Mouse (Mus musculus) lung, postnatal 0 days (tissue): ENCODE results near the gene Wnt1. TPM values are rescaled to one million over a fixed set of nuclear protein-coding genes. Genes with fewer than 3 reads are reported as not detected.
"Not testable (repeated sequence)": the region's sequence is repeated elsewhere in the genome, so short reads cannot be mapped to it uniquely, and the experiment has no call there.

Experiments
- ATAC-seq: fragments of 200-750 bp; cut with Nextera tagmentation; 2 replicates; pipeline ENCODE4 v1.8.0; 2017; ENCODE audit warnings: moderate library complexity
- DNase-seq: peaks from one replicate; pipeline ENCODE4 v3.0.0-alpha.2; 2016; ENCODE audit warnings: low spot score
- H3K27ac ChIP-seq: fragments of 300-500 bp; sonication (generic); 2 replicates; pipeline ENCODE4 v1.5.1; 2014; ENCODE audit warnings: antibody characterized with exemption, mild to moderate bottlenecking, low read length, mixed read lengths
- H3K27me3 ChIP-seq: fragments of 300-500 bp; sonication (generic); replicated peaks from 2 replicates; pipeline ENCODE4 v1.6.1; 2014; ENCODE audit warnings: low read length, mixed read lengths; ENCODE audit not compliant: insufficient read depth
- H3K36me3 ChIP-seq: fragments of 300-500 bp; sonication (generic); 2 replicates; pipeline ENCODE4 v1.6.1; 2014; ENCODE audit warnings: low read length, mixed read lengths; ENCODE audit not compliant: insufficient read depth
- H3K4me1 ChIP-seq: fragments of 300-500 bp; sonication (generic); 2 replicates; pipeline ENCODE4 v1.6.1; 2014; ENCODE audit warnings: antibody characterized with exemption, low read depth, low read length, mixed read lengths; ENCODE audit not compliant: insufficient read depth
- H3K4me2 ChIP-seq: fragments of 300-500 bp; sonication (generic); replicated peaks from 2 replicates; pipeline ENCODE4 v1.6.1; 2014; ENCODE audit warnings: low read depth, mild to moderate bottlenecking, low read length, moderate library complexity, mixed read lengths
- H3K4me3 ChIP-seq: fragments of 300-500 bp; sonication (generic); 2 replicates; pipeline ENCODE4 v1.5.1; 2014; ENCODE audit warnings: low read depth, low read length
- H3K9ac ChIP-seq: fragments of 300-500 bp; sonication (generic); replicated peaks from 2 replicates; pipeline ENCODE4 v1.6.1; 2014; ENCODE audit warnings: low read depth, mild to moderate bottlenecking
- H3K9me3 ChIP-seq: fragments of 300-500 bp; sonication (generic); 2 replicates; pipeline ENCODE4 v1.6.1; 2016; ENCODE audit warnings: low read length, mixed read lengths
- CTCF ChIP-seq: IDR thresholded peaks from 2 replicates; pipeline ENCODE4 v1.5.1; 2016; ENCODE audit warnings: antibody characterized with exemption, mild to moderate bottlenecking
- EP300 ChIP-seq: IDR thresholded peaks from 2 replicates; pipeline ENCODE4 v1.6.1; 2016; ENCODE audit warnings: antibody characterized with exemption, mild to moderate bottlenecking, control low read depth
- WGBS: fragments of 180-500 bp; shearing (Covaris S2); extraction: QIAGEN DNeasy Blood & Tissue Kit; methylation state at CpG from one replicate; pipeline ENCODE4 v1.1.7; 2014; 5-methylcytosine and 5-hydroxymethylcytosine counted together
- polyA plus RNA-seq: library from polyadenylated mRNA; unstranded; fragments of >200 nt; fragmentation: Nextera tagmentation; extraction: Ambion mirVana; gene quantifications from 2 replicates; pipeline ENCODE4 v1.2.1, GENCODE M21; 2015

Wnt1 gene
- polyA plus RNA-seq, result not detected in 2 replicates

DNA sequence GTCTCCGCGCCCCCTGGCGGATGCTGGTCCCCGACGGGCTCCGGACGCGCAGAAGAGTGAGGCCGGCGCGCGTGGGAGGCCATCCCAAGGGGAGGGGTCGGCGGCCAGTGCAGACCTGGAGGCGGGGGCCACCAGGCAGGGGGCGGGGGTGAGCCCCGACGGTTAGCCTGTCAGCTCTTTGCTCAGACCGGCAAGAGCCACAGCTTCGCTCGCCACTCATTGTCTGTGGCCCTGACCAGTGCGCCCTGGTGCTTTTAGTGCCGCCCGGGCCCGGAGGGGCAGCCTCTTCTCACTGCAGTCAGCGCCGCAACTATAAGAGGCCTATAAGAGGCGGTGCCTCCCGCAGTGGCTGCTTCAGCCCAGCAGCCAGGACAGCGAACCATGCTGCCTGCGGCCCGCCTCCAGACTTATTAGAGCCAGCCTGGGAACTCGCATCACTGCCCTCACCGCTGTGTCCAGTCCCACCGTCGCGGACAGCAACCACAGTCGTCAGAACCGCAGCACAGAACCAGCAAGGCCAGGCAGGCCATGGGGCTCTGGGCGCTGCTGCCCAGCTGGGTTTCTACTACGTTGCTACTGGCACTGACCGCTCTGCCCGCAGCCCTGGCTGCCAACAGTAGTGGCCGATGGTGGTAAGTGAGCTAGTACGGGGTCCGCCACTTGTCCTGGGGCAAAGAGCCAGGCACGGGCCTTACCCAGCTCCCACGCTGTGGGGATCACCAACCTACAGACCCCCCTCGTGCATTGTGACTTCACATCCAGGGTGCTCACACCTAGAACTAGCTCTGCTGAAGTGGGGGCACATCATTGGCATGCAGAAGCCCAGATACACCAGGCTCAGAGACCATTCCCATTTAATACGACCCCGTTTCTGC, at the start of gene Wnt1:
Wnt1 (plus strand) TSS at position 197 of the 875 bp plus-strand sequence.
- H3K27ac ChIP-seq, result no peak within 1 kb of the TSS
- WGBS, result 8% methylated on average over 30 of the region's 51 CpGs
- peaks cover 8% of the 10 kb centered on the region; the same call in 1 of the 2 replicates for H3K4me1 ChIP-seq
- DNase-seq (no peak), ATAC-seq (peak; percentile 32)
- H3K4me3 ChIP-seq, result peak within 1 kb of the TSS; percentile 26; the same call in 1 of the 2 replicates
- TF ChIP-seq CTCF (peak; percentile 80), EP300 (no peak)
- no peaks in the 10 kb centered on the region for H3K9me3 ChIP-seq
- no peaks in the 10 kb centered on the region for H3K36me3 ChIP-seq
- H3K9ac ChIP-seq, result no peak within 1 kb of the TSS
- H3K27me3 ChIP-seq, result peaks cover 62% of the 10 kb centered on the region
- H3K4me2 ChIP-seq, result peak within 1 kb of the TSS; percentile 40

DNA sequence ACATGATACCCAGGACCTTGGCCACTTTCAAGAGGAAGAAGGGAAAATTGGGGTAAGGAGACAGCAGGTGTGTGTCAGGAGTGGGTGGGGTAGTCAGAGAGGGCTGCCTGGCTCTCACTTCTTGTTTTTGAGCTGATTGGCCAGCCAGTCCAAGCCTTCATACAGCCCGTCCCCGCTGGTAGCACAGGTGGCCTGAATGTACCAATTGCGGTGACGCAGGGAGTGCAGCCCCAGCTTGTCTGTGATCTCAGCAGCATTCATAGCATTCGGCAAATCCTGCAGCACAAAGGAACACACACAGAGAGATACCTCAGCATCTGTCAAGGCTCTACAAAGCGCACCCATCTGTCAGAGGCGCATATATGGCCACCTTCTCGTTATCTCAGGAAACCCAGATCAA, 49.4 kb upstream of the Wnt1 start:
- Histone ChIP-seq H3K4me1 (peaks cover 3% of the 10 kb centered on the region; the same call in 1 of the 2 replicates), H3K9ac (no peak overlapping the region), H3K27me3 (no peaks in the 10 kb centered on the region), H3K27ac (no peak overlapping the region), H3K36me3 (peaks cover 30% of the 10 kb centered on the region), H3K4me3 (no peak overlapping the region), H3K9me3 (no peaks in the 10 kb centered on the region), H3K4me2 (no peak overlapping the region)
- DNase-seq (no peak), ATAC-seq (no peak)
- TF ChIP-seq EP300, result no peak
- no peak for TF ChIP-seq CTCF
- WGBS, result 88% methylated on average over 8 of the region's 8 CpGs

DNA sequence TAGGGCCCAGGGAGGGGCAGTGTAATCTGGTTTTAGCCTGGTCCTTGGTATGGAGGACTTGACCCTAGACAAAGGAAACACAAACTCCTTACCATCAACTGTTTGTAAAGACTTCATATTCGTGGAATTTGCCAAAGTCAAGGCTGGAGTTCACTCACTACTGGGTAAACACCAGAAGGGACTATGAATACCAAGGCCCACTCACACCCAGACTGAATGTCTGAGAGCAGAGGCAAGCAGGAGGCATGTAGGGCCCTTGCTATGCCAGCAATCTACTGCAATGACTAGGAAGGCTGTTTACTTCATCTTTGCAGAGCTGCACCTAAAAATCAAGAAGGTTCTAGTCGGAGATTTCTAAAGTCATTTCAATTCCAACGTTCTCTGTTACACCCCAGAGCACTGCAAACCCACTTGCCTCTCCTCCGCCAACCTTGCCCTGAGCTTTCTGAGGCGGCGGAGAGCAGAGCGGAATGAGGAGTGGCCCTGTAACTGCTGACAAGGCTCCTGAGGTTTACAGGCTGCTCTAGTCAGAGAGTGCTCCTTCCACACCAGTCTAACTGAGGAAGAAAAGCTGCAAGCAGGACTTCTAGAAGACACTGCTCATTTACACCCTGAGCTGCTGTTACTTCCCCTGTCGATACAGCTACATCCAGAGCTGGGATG, 46.8 kb upstream of the Wnt1 start:
- Histone ChIP-seq H3K36me3 (peaks cover 19% of the 10 kb centered on the region), H3K4me1 (peaks cover 12% of the 10 kb centered on the region; the same call in 1 of the 2 replicates), H3K4me3 (no peak overlapping the region), H3K9ac (no peak overlapping the region), H3K27ac (peak overlapping the region; percentile 94), H3K27me3 (no peaks in the 10 kb centered on the region), H3K4me2 (no peak overlapping the region), H3K9me3 (no peaks in the 10 kb centered on the region)
- TF ChIP-seq EP300 (peak; percentile 94), CTCF (no peak)
- 63% methylated on average over 8 of the region's 8 CpGs for WGBS
- peak; percentile 91 for ATAC-seq
- DNase-seq, result peak; percentile 79

DNA sequence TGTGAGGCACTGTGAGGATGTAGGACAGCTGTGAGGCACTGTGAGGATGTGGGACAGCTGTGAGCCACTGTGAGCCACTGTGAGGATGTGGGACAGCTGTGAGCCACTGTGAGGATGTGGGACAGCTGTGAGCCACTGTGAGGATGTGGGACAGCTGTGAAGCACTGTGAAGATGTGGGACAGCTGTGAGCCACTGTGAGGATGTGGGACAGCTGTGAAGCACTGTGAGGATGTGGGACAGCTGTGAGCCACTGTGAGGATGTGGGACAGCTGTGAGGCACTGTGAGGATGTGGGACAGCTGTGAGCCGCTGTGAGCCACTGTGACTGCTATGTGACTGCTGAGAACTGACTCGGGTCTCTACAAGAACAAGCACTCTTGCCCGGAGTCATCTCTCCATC, 45.8 kb upstream of the Wnt1 start:
- H3K9ac ChIP-seq, H3K4me3 ChIP-seq, H3K4me2 ChIP-seq, H3K27me3 ChIP-seq, H3K9me3 ChIP-seq, ATAC-seq: not testable (repeated sequence)
- peaks cover 12% of the 10 kb centered on the region; the same call in 1 of the 2 replicates for H3K4me1 ChIP-seq
- peaks cover 19% of the 10 kb centered on the region for H3K36me3 ChIP-seq
- DNase-seq, result peak; percentile 50
- peak overlapping the region; percentile 94 for H3K27ac ChIP-seq
- 74% methylated on average over 3 of the region's 3 CpGs for WGBS

DNA sequence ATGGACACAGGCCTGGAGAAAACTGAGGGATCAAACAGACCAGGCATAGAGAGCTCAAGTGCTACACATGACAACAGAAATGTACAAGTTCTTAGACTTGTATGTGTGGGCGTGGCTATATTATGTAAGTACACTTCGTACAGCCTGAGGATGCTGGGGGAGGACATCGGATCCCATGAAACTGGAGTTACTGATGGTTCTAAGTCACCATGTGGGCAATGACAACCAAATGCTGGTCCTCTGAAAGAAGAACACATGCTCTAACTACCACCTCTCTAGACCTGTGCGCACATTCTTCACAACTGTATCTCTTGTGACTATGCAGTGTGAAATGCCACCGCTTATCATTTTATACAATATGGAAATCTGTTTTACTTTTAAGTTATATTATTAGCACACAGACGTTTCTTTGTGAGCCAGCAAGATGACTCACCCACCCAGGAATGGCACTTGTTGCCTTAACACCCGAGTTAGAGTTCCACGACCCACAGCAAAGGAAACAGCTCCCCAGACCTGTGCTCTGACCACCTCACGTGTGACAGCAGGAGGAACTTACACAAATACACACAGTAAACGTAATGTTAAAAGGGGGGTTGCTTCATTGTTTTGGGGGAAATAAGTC, 43.2 kb upstream of the Wnt1 start:
- H3K4me1 ChIP-seq, result peaks cover 12% of the 10 kb centered on the region; the same call in 1 of the 2 replicates
- no peak for TF ChIP-seq EP300
- TF ChIP-seq CTCF, result no peak
- H3K27ac ChIP-seq, result peak overlapping the region; percentile 43; the same call in 1 of the 2 replicates
- no peaks in the 10 kb centered on the region for H3K9me3 ChIP-seq
- H3K36me3 ChIP-seq, result 0 out of 2 replicates have a peak, but pooled peaks cover 2% of the 10 kb centered on the region
- no peaks in the 10 kb centered on the region for H3K27me3 ChIP-seq
- no peak overlapping the region for H3K4me3 ChIP-seq
- no peak for ATAC-seq
- H3K9ac ChIP-seq, result no peak overlapping the region
- 47% methylated on average over 10 of the region's 10 CpGs for WGBS
- DNase-seq, result peak; percentile 50
- H3K4me2 ChIP-seq, result no peak overlapping the region

DNA sequence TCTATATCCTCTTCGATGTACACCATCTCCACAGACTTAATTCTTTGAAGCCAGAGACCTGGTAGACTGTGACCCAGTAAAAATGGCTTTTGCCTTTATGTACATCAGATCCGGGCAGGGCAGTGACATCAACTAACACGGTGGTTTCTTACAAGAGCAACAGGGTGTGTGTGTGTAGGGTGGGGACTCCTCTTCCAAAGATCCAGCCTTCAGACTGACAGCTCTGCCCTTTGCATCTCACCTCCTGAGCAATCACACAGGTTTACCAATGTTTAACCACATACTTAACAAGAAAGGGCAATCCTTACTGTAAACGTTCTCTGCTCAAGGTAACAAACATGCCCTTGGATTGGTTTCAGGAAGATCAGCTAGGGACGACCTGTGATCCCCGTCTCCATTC, 42.4 kb upstream of the Wnt1 start:
- Histone ChIP-seq H3K9ac (no peak overlapping the region), H3K4me2 (no peak overlapping the region), H3K9me3 (no peaks in the 10 kb centered on the region), H3K36me3 (0 out of 2 replicates have a peak, but pooled peaks cover 2% of the 10 kb centered on the region), H3K27ac (0 out of 2 replicates have a peak overlapping the region, but pooled peaks have one; percentile 43), H3K4me3 (no peak overlapping the region), H3K27me3 (no peaks in the 10 kb centered on the region), H3K4me1 (peaks cover 12% of the 10 kb centered on the region; the same call in 1 of the 2 replicates)
- 63% methylated on average over 6 of the region's 6 CpGs for WGBS
- DNase-seq (no peak), ATAC-seq (no peak)
- no peak for TF ChIP-seq CTCF
- TF ChIP-seq EP300, result no peak
